Mouse (Mus musculus) limb, embryonic 10.5 days (tissue): ENCODE measurements at regions not wholly inside any gene's neighbourhood (a gene's known extent, or its start where the extent isn't known, plus 50 kb on each side); places are given as distances from the start of the nearest gene placed in this dataset.

Experiments used
- DNase-seq: peaks from one replicate; pipeline ENCODE4 v3.0.0-alpha.2; 2017; ENCODE audit warnings: low spot score
- H3K27ac ChIP-seq: fragments of 300-500 bp; sonication (generic); 2 replicates; pipeline ENCODE4 v1.5.1; 2016; ENCODE audit warnings: mild to moderate bottlenecking
- H3K27me3 ChIP-seq: fragments of 300-500 bp; sonication (generic); 2 replicates; pipeline ENCODE4 v1.6.1; 2016; ENCODE audit warnings: low read depth, mild to moderate bottlenecking; ENCODE audit not compliant: poor library complexity, severe bottlenecking
- H3K36me3 ChIP-seq: fragments of 300-500 bp; sonication (generic); 2 replicates; pipeline ENCODE4 v1.6.1; 2016; ENCODE audit warnings: mild to moderate bottlenecking, moderate library complexity
- H3K4me1 ChIP-seq: fragments of 300-500 bp; sonication (generic); 2 replicates; pipeline ENCODE4 v1.6.1; 2016
- H3K4me3 ChIP-seq: fragments of 300-500 bp; sonication (generic); 2 replicates; pipeline ENCODE4 v1.5.1; 2016; ENCODE audit warnings: mild to moderate bottlenecking, moderate library complexity
- H3K9me3 ChIP-seq: fragments of 300-500 bp; sonication (generic); replicated peaks from 2 replicates; pipeline ENCODE4 v1.6.1; 2016; ENCODE audit warnings: mild to moderate bottlenecking

DNA sequence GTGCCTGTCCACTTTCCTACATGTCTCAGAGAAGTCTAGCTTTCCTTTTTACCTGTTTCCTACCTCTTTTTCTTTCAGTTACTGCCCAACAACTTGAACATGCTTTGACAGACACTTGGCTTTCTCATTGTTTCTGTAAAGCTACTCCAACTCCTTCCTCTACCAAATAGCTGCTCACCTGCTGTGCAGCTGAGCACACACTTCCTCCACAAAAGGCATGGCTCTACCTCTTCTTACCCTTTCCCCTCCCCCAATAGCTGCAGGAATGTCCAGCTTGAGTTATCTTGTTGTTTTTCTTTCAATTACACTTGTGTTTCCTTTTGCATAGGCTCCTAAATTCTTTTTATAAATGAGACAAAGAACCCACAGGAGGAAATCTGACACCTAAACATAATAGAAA, 50.7 kb upstream of the Isx start:
- no peaks in the 10 kb centered on the region for H3K36me3 ChIP-seq
- no peaks in the 10 kb centered on the region for H3K27me3 ChIP-seq
- DNase-seq, result no peak
- no peak overlapping the region for H3K4me3 ChIP-seq
- H3K9me3 ChIP-seq, result no peaks in the 10 kb centered on the region
- H3K4me1 ChIP-seq, result no peaks in the 10 kb centered on the region
- H3K27ac ChIP-seq, result no peak overlapping the region
